23 mouse cellular contexts compared by ENCODE assay signal in genomic region chr5:148802720-148803119, GRCm38 (mm10).
A peak's percentile ranks its signal among the peaks of the same experiment; 100 is the strongest.
DNase-seq lines count a peak whose midpoint lies in the region; ATAC-seq lines count a peak whose summit lies in the region.
"Had no signal": no experiment of that assay in that cellular context is flagged by ENCODE, and none has a peak within 500 bp of the region (broad histone marks: within the 10 kb centered on the region; RNA-seq: fewer than 3 reads in every experiment).

No protein-coding gene starts in this region.

- no peaks in the 10 kb centered on the region for H3K27me3 ChIP-seq in neural tube, embryonic 11.5 days (ENCODE audit: control insufficient read depth, insufficient read depth, low read length)
- H3K27me3 ChIP-seq: forebrain, embryonic 13.5 days; heart, embryonic 13.5 days; hindbrain, embryonic 15.5 days had no signal

- ATAC-seq in neural tube, embryonic 11.5 days (ENCODE audit: insufficient read depth, low FRiP score, low TSS enrichment) = peak; percentile 45; the same call in 1 of the 2 replicates
- ATAC-seq: forebrain, embryonic 13.5 days; liver, postnatal 0 days; midbrain, embryonic 16.5 days had no signal

- no peak overlapping the region for H3K9ac ChIP-seq in neural tube, embryonic 11.5 days (ENCODE audit: low read length)
- H3K9ac ChIP-seq: forebrain, embryonic 13.5 days; heart, embryonic 13.5 days; hindbrain, embryonic 15.5 days; liver, postnatal 0 days had no signal

- H3K27ac ChIP-seq in neural tube, embryonic 11.5 days (ENCODE audit: low read depth, low read length) = no peak overlapping the region
- H3K27ac ChIP-seq: forebrain, embryonic 13.5 days; heart, embryonic 13.5 days; hindbrain, embryonic 15.5 days had no signal

- peaks cover 5% of the 10 kb centered on the region; the same call in 1 of the 2 replicates for H3K4me1 ChIP-seq in neural tube, embryonic 11.5 days (ENCODE audit: control insufficient read depth, insufficient read depth, low read length)

- no peaks in the 10 kb centered on the region for H3K36me3 ChIP-seq in neural tube, embryonic 11.5 days (ENCODE audit: control insufficient read depth, insufficient read depth, low read length)
- H3K36me3 ChIP-seq: heart, embryonic 13.5 days; hindbrain, embryonic 15.5 days had no signal

- intact Hi-C loops in gastrocnemius, postnatal 14 days (cut with DNase I; ENCODE audit: low total_unique reads) = no loop called here

- 69% methylated on average over 9 of the region's 9 CpGs for WGBS in neural tube, embryonic 11.5 days

- H3K4me2 ChIP-seq in neural tube, embryonic 11.5 days (ENCODE audit: low read depth) = no peak overlapping the region
- H3K4me2 ChIP-seq: forebrain, embryonic 13.5 days; heart, embryonic 13.5 days; hindbrain, embryonic 15.5 days had no signal

- no peak overlapping the region for H3K4me3 ChIP-seq in neural tube, embryonic 11.5 days (ENCODE audit: low read depth, low read length)
- H3K4me3 ChIP-seq: forebrain, embryonic 13.5 days; heart, embryonic 13.5 days; hindbrain, embryonic 15.5 days had no signal

- H3K9me3 ChIP-seq in neural tube, embryonic 11.5 days (ENCODE audit: control insufficient read depth, low read length) = no peaks in the 10 kb centered on the region
- H3K9me3 ChIP-seq: hindbrain, embryonic 15.5 days had no signal

- DNase-seq in gastrocnemius, postnatal 25 days = peak; percentile 28
- no peak for DNase-seq in gastrocnemius, postnatal 14 days
- no peak for DNase-seq in neural tube, embryonic 11.5 days (ENCODE audit: low spot score)
- no peak for DNase-seq in neural tube, embryonic 10.5 days (ENCODE audit: extremely low spot score, low spot score)
- peak; percentile 52 for DNase-seq in NIH3T3 (ENCODE audit: low read depth)
- peak; percentile 30 for DNase-seq in gonadal fat pad, adult 2 months (ENCODE audit: low read depth)
- DNase-seq in adrenal gland, postnatal 36 days = no peak
- no peak for DNase-seq in heart, adult 11 months
- DNase-seq: adrenal gland, adult 8-10 months; B cell, adult 2 months; cerebellum, adult 2 months; kidney, adult 18-20 months; kidney, postnatal 10 days; liver; liver, postnatal 0 days; lung, postnatal 10 days; right cerebral cortex, postnatal 14 days; spleen, adult 18-20 months; thymus, postnatal 36 days had no signal

Comparison
In these comparisons a context has a peak if more than half of its experiments do, and no peak if none do; other contexts are left out.
1. DNase-seq: peak in gastrocnemius, postnatal 25 days (single experiment), NIH3T3 (single experiment) and gonadal fat pad, adult 2 months (single experiment); none in gastrocnemius, postnatal 14 days (single experiment), neural tube, embryonic 11.5 days (single experiment), neural tube, embryonic 10.5 days (single experiment), adrenal gland, postnatal 36 days (0 of 2) and heart, adult 11 months (single experiment).